Mouse (Mus musculus) CH12.LX (cell line): ENCODE results near the gene Pcolce. TPM values are rescaled to one million over a fixed set of nuclear protein-coding genes. Genes with fewer than 3 reads are reported as not detected.

ENCODE experiments used
- DNase-seq: peaks from one replicate; pipeline ENCODE4 v3.0.0-alpha.2; 2013; ENCODE audit errors: extremely low read depth
- H3K27ac ChIP-seq: 2 replicates; pipeline ENCODE4 v1.5.1; 2012; ENCODE audit warnings: low read depth, mild to moderate bottlenecking, control low read depth, moderate library complexity; ENCODE audit not compliant: insufficient read depth
- H3K27me3 ChIP-seq: replicated peaks from 2 replicates; pipeline ENCODE3; 2012; ENCODE audit warnings: inconsistent platforms
- H3K36me3 ChIP-seq, 2 experiments: replicated peaks in 1 of 2; 2 replicates each; pipeline versions ENCODE3 to v1.6.1; 2012; ENCODE audit warnings: inconsistent platforms in 1 of 2, low read length in 1 of 2, mild to moderate bottlenecking in 1 of 2, mixed read lengths in 1 of 2, moderate library complexity in 1 of 2; ENCODE audit not compliant: control insufficient read depth in 1 of 2, insufficient read depth in 1 of 2
- H3K4me1 ChIP-seq, 2 experiments: 2 replicates each; pipeline ENCODE4 v1.6.1; 2012; ENCODE audit warnings: inconsistent platforms in 1 of 2, moderate library complexity in 1 of 2; ENCODE audit not compliant: insufficient read depth in 2 of 2, control insufficient read depth in 1 of 2
- H3K4me2 ChIP-seq: 2 replicates; pipeline ENCODE4 v1.6.1; 2012; ENCODE audit warnings: low read depth, mild to moderate bottlenecking, control low read depth; ENCODE audit not compliant: poor library complexity, insufficient read depth, severe bottlenecking
- H3K4me3 ChIP-seq, 3 experiments: fragments of 150-350 bp in 1 of 3; sonication (generic) in 1 of 3; replicated peaks in 1 of 3; 2 replicates each; pipeline versions ENCODE3 to v1.5.1; 2011 to 2012; ENCODE audit warnings: low read depth in 2 of 3, low read length in 2 of 3, mild to moderate bottlenecking in 2 of 3, moderate library complexity in 2 of 3, control low read depth in 1 of 3, improper control_type of control experiment in 1 of 3, inconsistent platforms in 1 of 3, mixed read lengths in 1 of 3; ENCODE audit not compliant: poor library complexity in 1 of 3
- H3K79me2 ChIP-seq: replicated peaks from 2 replicates; pipeline ENCODE4 v1.6.1; 2012; ENCODE audit warnings: mild to moderate bottlenecking, moderate library complexity; ENCODE audit not compliant: control insufficient read depth, poor library complexity, insufficient read depth, severe bottlenecking; ENCODE audit errors: extremely low read depth
- H3K9ac ChIP-seq: 2 replicates; pipeline ENCODE4 v1.6.1; 2012; ENCODE audit warnings: low read depth, mild to moderate bottlenecking, control low read depth, moderate library complexity; ENCODE audit not compliant: insufficient read depth
- H3K9me3 ChIP-seq: replicated peaks from 2 replicates; pipeline ENCODE3; 2012; ENCODE audit warnings: low read length, inconsistent platforms, mixed read lengths
- CHD2 ChIP-seq: IDR thresholded peaks from 2 replicates; pipeline ENCODE4 v1.6.1; 2011; ENCODE audit warnings: low read length, improper control_type of control experiment
- E2F4 ChIP-seq: IDR thresholded peaks from 2 replicates; pipeline ENCODE4 v1.6.1; 2011; ENCODE audit warnings: low read depth, low read length, improper control_type of control experiment; ENCODE audit not compliant: insufficient replicate concordance
- ELF1 ChIP-seq: IDR thresholded peaks from 2 replicates; pipeline ENCODE4 v1.6.1; 2014; ENCODE audit warnings: low read depth, mild to moderate bottlenecking, inconsistent platforms, low read length, improper control_type of control experiment
- EP300 ChIP-seq: IDR thresholded peaks from 2 replicates; pipeline ENCODE4 v1.6.1; 2011; ENCODE audit warnings: low read length, improper control_type of control experiment
- ETS1 ChIP-seq: conservative IDR thresholded peaks from 2 replicates; pipeline ENCODE4 v1.6.1; 2012; ENCODE audit warnings: low read depth, mild to moderate bottlenecking, inconsistent platforms, low read length, improper control_type of control experiment, moderate library complexity
- GABPA ChIP-seq: IDR thresholded peaks from 2 replicates; pipeline ENCODE4 v1.6.1; 2012; ENCODE audit warnings: low read depth, low read length, improper control_type of control experiment, inconsistent platforms; ENCODE audit not compliant: insufficient replicate concordance
- HCFC1 ChIP-seq: IDR thresholded peaks from 2 replicates; pipeline ENCODE4 v1.6.1; 2012; ENCODE audit warnings: low read depth, mild to moderate bottlenecking, inconsistent platforms, low read length, improper control_type of control experiment
- IRF4 ChIP-seq: IDR thresholded peaks from 2 replicates; pipeline ENCODE4 v1.6.1; 2014; ENCODE audit warnings: low read depth, mild to moderate bottlenecking, inconsistent platforms, low read length, improper control_type of control experiment
- KAT2A ChIP-seq: IDR thresholded peaks from 2 replicates; pipeline ENCODE4 v1.6.1; 2012; ENCODE audit warnings: low read length, improper control_type of control experiment, inconsistent platforms; ENCODE audit not compliant: insufficient replicate concordance
- MAFK ChIP-seq: IDR thresholded peaks from 2 replicates; pipeline ENCODE4 v1.6.1; 2011; ENCODE audit warnings: low read length, improper control_type of control experiment; ENCODE audit not compliant: insufficient replicate concordance
- MAX ChIP-seq: IDR thresholded peaks from 2 replicates; pipeline ENCODE4 v1.6.1; 2011; ENCODE audit warnings: low read length, improper control_type of control experiment
- MAZ ChIP-seq: IDR thresholded peaks from 2 replicates; pipeline ENCODE4 v1.6.1; 2012; ENCODE audit warnings: low read depth, mild to moderate bottlenecking, inconsistent platforms, low read length, improper control_type of control experiment, moderate library complexity
- MEF2A ChIP-seq: IDR thresholded peaks from 2 replicates; pipeline ENCODE4 v1.6.1; 2014; ENCODE audit warnings: low read depth, mild to moderate bottlenecking, inconsistent platforms, low read length, improper control_type of control experiment, borderline replicate concordance
- NELFE ChIP-seq: IDR thresholded peaks from 2 replicates; pipeline ENCODE4 v1.6.1; 2011; ENCODE audit warnings: low read depth, low read length, improper control_type of control experiment
- NRF1 ChIP-seq: IDR thresholded peaks from 2 replicates; pipeline ENCODE4 v1.6.1; 2014; ENCODE audit warnings: low read depth, mild to moderate bottlenecking, inconsistent platforms, low read length, improper control_type of control experiment, moderate library complexity
- PAX5 ChIP-seq: IDR thresholded peaks from 2 replicates; pipeline ENCODE4 v1.6.1; 2012; ENCODE audit warnings: low read length, inconsistent platforms, mixed read lengths
- RCOR1 ChIP-seq: conservative IDR thresholded peaks from 2 replicates; pipeline ENCODE4 v1.6.1; 2012; ENCODE audit warnings: low read depth, mild to moderate bottlenecking, inconsistent platforms, low read length, improper control_type of control experiment
- SIN3A ChIP-seq: IDR thresholded peaks from 2 replicates; pipeline ENCODE4 v1.6.1; 2012; ENCODE audit warnings: low read length, improper control_type of control experiment, inconsistent platforms
- SMC3 ChIP-seq: IDR thresholded peaks from 2 replicates; pipeline ENCODE4 v1.6.1; 2011; ENCODE audit warnings: low read depth, low read length, improper control_type of control experiment
- TCF12 ChIP-seq: IDR thresholded peaks from 2 replicates; pipeline ENCODE4 v1.6.1; 2014; ENCODE audit warnings: low read depth, mild to moderate bottlenecking, inconsistent platforms, low read length, improper control_type of control experiment
- UBTF ChIP-seq: IDR thresholded peaks from 2 replicates; pipeline ENCODE4 v1.6.1; 2012; ENCODE audit warnings: low read depth, mild to moderate bottlenecking, inconsistent platforms, low read length, improper control_type of control experiment, moderate library complexity
- USF2 ChIP-seq: conservative IDR thresholded peaks from 2 replicates; pipeline ENCODE4 v1.6.1; 2011; ENCODE audit warnings: low read depth, low read length, improper control_type of control experiment
- ZKSCAN1 ChIP-seq: IDR thresholded peaks from 2 replicates; pipeline ENCODE4 v1.6.1; 2012; ENCODE audit warnings: low read depth, inconsistent platforms, low read length, improper control_type of control experiment, borderline replicate concordance
- ZMIZ1 ChIP-seq: IDR thresholded peaks from 2 replicates; pipeline ENCODE4 v1.6.1; 2012; ENCODE audit warnings: low read depth, mild to moderate bottlenecking, inconsistent platforms, low read length, improper control_type of control experiment
- ZNF384 ChIP-seq: IDR thresholded peaks from 2 replicates; pipeline ENCODE4 v1.6.1; 2012; ENCODE audit warnings: low read depth, low read length, improper control_type of control experiment, inconsistent platforms
- dilution Hi-C: fragments of 300-500 bp; cut with MboI; formaldehyde crosslinking; loops from 2 replicates; pipeline ENCODE4 v1.14.3; 2020; ENCODE audit warnings: low sequenced_read_pairs; ENCODE audit not compliant: extremely low pct_unique_long_range_greater_than_20kb, extremely low pct_ligation_motif_present
- in situ Hi-C: fragments of 300-500 bp; cut with MboI; formaldehyde crosslinking; loops from 3 replicates; pipeline ENCODE4 v1.14.3; 2019; ENCODE audit warnings: low sequenced_read_pairs, low pct_ligation_motif_present, low pct_unique_long_range_greater_than_20kb, mixed read lengths
- polyA plus RNA-seq: library from polyadenylated mRNA; unstranded; fragments of >175 nt; gene quantifications from 2 replicates; pipeline ENCODE4 v1.2.1, GENCODE M21; 2012; ENCODE audit warnings: low read depth; ENCODE audit not compliant: insufficient read length
- total RNA-seq, 2 experiments: library from RNA; depleted of rRNA; stranded (reverse); fragments of 300-350 nt in 1 of 2; fragments of >200 nt in 1 of 2; gene quantifications; 2 replicates each; pipeline ENCODE4 v1.2.3; 2012 to 2014

The Pcolce gene
- total and polyA plus RNA-seq, 3 experiments = 0.30 to 0.97 TPM; not detected in 1

- Histone ChIP-seq H3K4me2 (no peak overlapping the region), H3K27ac (no peak overlapping the region), H3K36me3 (peaks cover 0 to 27% of the 10 kb centered on the region in 2 experiments), H3K4me1 (peaks cover 0 to 11% of the 10 kb centered on the region in 2 experiments; a peak in 2 of 4 replicates), H3K4me3 (no peak overlapping the region), H3K27me3 (no peaks in the 10 kb centered on the region), H3K79me2 (no peaks in the 10 kb centered on the region), H3K9me3 (no peaks in the 10 kb centered on the region), H3K9ac (no peak overlapping the region)
- in situ Hi-C loops (no loop called here), dilution Hi-C loops (no loop called here)
- TF ChIP-seq MEF2A (no peak), PAX5 (no peak), ZNF384 (no peak), NELFE (no peak), TCF12 (no peak), CHD2 (no peak), EP300 (no peak)
- no peak for DNase-seq
Observed at GRCm38 (mm10) chr5:137610548-137611244, 2.9 kb downstream of the Pcolce start.

GRCm38 (mm10) chr5:137610056-137610455, 3.5 kb downstream of the Pcolce start:
- Histone ChIP-seq H3K36me3 (peaks cover 0 to 33% of the 10 kb centered on the region in 2 experiments), H3K4me3 (no peak overlapping the region), H3K27ac (no peak overlapping the region), H3K4me2 (no peak overlapping the region)
- dilution Hi-C loops = no loop called here
- no peak for TF ChIP-seq MAFK
- no peak for TF ChIP-seq NRF1
- no peak for TF ChIP-seq RCOR1
- TF ChIP-seq ELF1 = no peak
- TF ChIP-seq UBTF = no peak
- no peak for TF ChIP-seq SIN3A
- TF ChIP-seq ZMIZ1 = no peak
- TF ChIP-seq GABPA = no peak
- TF ChIP-seq SMC3 = no peak
- TF ChIP-seq ZKSCAN1 = no peak
- TF ChIP-seq MAZ = no peak
- no peak for TF ChIP-seq USF2
- TF ChIP-seq E2F4 = no peak
- TF ChIP-seq IRF4 = no peak
- TF ChIP-seq ETS1 = no peak
- no peak for TF ChIP-seq KAT2A
- no peak for TF ChIP-seq MAX
- no peak for TF ChIP-seq NELFE
- no peak for TF ChIP-seq HCFC1
- TF ChIP-seq, all 38 proteins: peak for 0
- Histone ChIP-seq H3K27me3 (no peaks in the 10 kb centered on the region), H3K9me3 (no peaks in the 10 kb centered on the region), H3K79me2 (no peaks in the 10 kb centered on the region), H3K9ac (no peak overlapping the region), H3K4me1 (peaks cover 0 to 14% of the 10 kb centered on the region in 2 experiments; a peak in 2 of 4 replicates)
- in situ Hi-C loops = no loop called here
- DNase-seq = no peak
